9 mouse cellular contexts compared by ENCODE assay signal in genomic region chr2:31690063-31690462, GRCm38 (mm10). TPM values are rescaled to one million over a fixed set of nuclear protein-coding genes. Genes with fewer than 3 reads are reported as not detected.
DNase-seq lines count a peak whose midpoint lies in the region; ATAC-seq and TF ChIP-seq lines count a peak whose summit lies in the region.
"Had no signal": no experiment of that assay in that cellular context is flagged by ENCODE, and none has a peak within 500 bp of the region (broad histone marks: within the 10 kb centered on the region; RNA-seq: fewer than 3 reads in every experiment).

No protein-coding gene starts in this region.

- TF ChIP-seq CTCF in liver, adult 2 months (IDR thresholded peaks at IDR 0.05; ENCODE audit: low read depth, low read length), result no peak

- H3K36me3 ChIP-seq in liver, adult 2 months (ENCODE audit: control insufficient read depth, insufficient read depth, low read length), result peaks cover 5% of the 10 kb centered on the region; the same call in 1 of the 2 replicates
- peaks cover 16% of the 10 kb centered on the region; the same call in 1 of the 2 replicates for H3K36me3 ChIP-seq in embryonic facial prominence, embryonic 14.5 days (ENCODE audit: control insufficient read depth, insufficient read depth, low read length)
- no peaks in the 10 kb centered on the region for H3K36me3 ChIP-seq in limb, embryonic 11.5 days (ENCODE audit: control insufficient read depth, insufficient read depth, low read length)
- no peaks in the 10 kb centered on the region for H3K36me3 ChIP-seq in neural tube, embryonic 14.5 days (ENCODE audit: control insufficient read depth, insufficient read depth, low read length)

- H3K4me1 ChIP-seq in liver, adult 2 months (ENCODE audit: control insufficient read depth, insufficient read depth, low read length), result peaks cover 6% of the 10 kb centered on the region
- H3K4me1 ChIP-seq in embryonic facial prominence, embryonic 14.5 days (ENCODE audit: control insufficient read depth, insufficient read depth, low read length), result peaks cover 11% of the 10 kb centered on the region
- H3K4me1 ChIP-seq in limb, embryonic 11.5 days (ENCODE audit: control insufficient read depth, insufficient read depth, low read length), result peaks cover 12% of the 10 kb centered on the region
- H3K4me1 ChIP-seq in neural tube, embryonic 14.5 days (ENCODE audit: control insufficient read depth, insufficient read depth, low read length), result peaks cover 30% of the 10 kb centered on the region

- no peak for TF ChIP-seq POLR2A in liver, adult 2 months (IDR thresholded peaks at IDR 0.05; ENCODE audit: extremely low read depth, insufficient read depth, low read length)

- H3K27ac ChIP-seq in liver, adult 2 months (replicated peaks; ENCODE audit: insufficient read depth, low read depth, low read length), result no peak overlapping the region
- no peak overlapping the region for H3K27ac ChIP-seq in embryonic facial prominence, embryonic 14.5 days (replicated peaks; ENCODE audit: low read depth, low read length)
- H3K27ac ChIP-seq in limb, embryonic 11.5 days (replicated peaks; ENCODE audit: low read depth, low read length), result no peak overlapping the region
- no peak overlapping the region for H3K27ac ChIP-seq in neural tube, embryonic 14.5 days (ENCODE audit: low read depth, low read length)

- H3K9ac ChIP-seq in liver, adult 2 months (ENCODE audit: low read depth, low read length), result no peak overlapping the region
- 0 out of 2 replicates have a peak overlapping the region, but pooled peaks have one; percentile 92 for H3K9ac ChIP-seq in embryonic facial prominence, embryonic 14.5 days (ENCODE audit: low read depth, low read length)
- no peak overlapping the region for H3K9ac ChIP-seq in limb, embryonic 11.5 days (ENCODE audit: low read length)
- H3K9ac ChIP-seq in neural tube, embryonic 14.5 days (replicated peaks; ENCODE audit: low read depth, low read length), result no peak overlapping the region

- H3K4me2 ChIP-seq in embryonic facial prominence, embryonic 14.5 days (ENCODE audit: low read depth, low read length), result peak overlapping the region; percentile 77
- peak overlapping the region; percentile 72 for H3K4me2 ChIP-seq in limb, embryonic 11.5 days (ENCODE audit: low read depth, severe bottlenecking)
- H3K4me2 ChIP-seq in neural tube, embryonic 14.5 days (ENCODE audit: low read depth, low read length), result peak overlapping the region; percentile 91

- no peaks in the 10 kb centered on the region for H3K9me3 ChIP-seq in embryonic facial prominence, embryonic 14.5 days (ENCODE audit: control insufficient read depth, low read length)
- H3K9me3 ChIP-seq in limb, embryonic 11.5 days (ENCODE audit: control insufficient read depth, low read length), result no peaks in the 10 kb centered on the region
- no peaks in the 10 kb centered on the region for H3K9me3 ChIP-seq in neural tube, embryonic 14.5 days (ENCODE audit: control insufficient read depth, low read length)

- no peaks in the 10 kb centered on the region for H3K27me3 ChIP-seq in liver, adult 2 months (ENCODE audit: control insufficient read depth, insufficient read depth, low read length)
- H3K27me3 ChIP-seq in embryonic facial prominence, embryonic 14.5 days (replicated peaks; ENCODE audit: control insufficient read depth, insufficient read depth, low read length), result no peaks in the 10 kb centered on the region
- H3K27me3 ChIP-seq in limb, embryonic 11.5 days (ENCODE audit: control insufficient read depth, insufficient read depth, low read length), result no peaks in the 10 kb centered on the region
- no peaks in the 10 kb centered on the region for H3K27me3 ChIP-seq in neural tube, embryonic 14.5 days (ENCODE audit: control insufficient read depth, insufficient read depth, low read length)

- H3K79me2 ChIP-seq in liver, adult 2 months (ENCODE audit: control insufficient read depth, insufficient read depth, low read length), result peaks cover 13% of the 10 kb centered on the region; the same call in 1 of the 2 replicates

- peak; percentile 22 for DNase-seq in liver, adult 2 months (ENCODE audit: extremely low read depth, low read depth, low spot score)
- no peak for DNase-seq in liver
- DNase-seq in embryonic facial prominence, embryonic 14.5 days (ENCODE audit: low spot score), result no peak
- no peak for DNase-seq in limb, embryonic 11.5 days (ENCODE audit: low spot score)
- no peak for DNase-seq in cerebellum, postnatal 36 days
- no peak for DNase-seq in frontal cortex, adult 2 months (ENCODE audit: extremely low spot score in 1 of 2, low spot score in 1 of 2)
- no peak for DNase-seq in left cerebral cortex, postnatal 10 days (ENCODE audit: extremely low spot score in 1 of 2, low spot score in 2 of 2)

- ATAC-seq in embryonic facial prominence, embryonic 14.5 days (ENCODE audit: low read depth), result no peak
- ATAC-seq in limb, embryonic 11.5 days (ENCODE audit: insufficient number of reproducible peaks, low FRiP score, low TSS enrichment, low read depth), result no peak
- ATAC-seq in neural tube, embryonic 14.5 days (ENCODE audit: low read depth), result no peak
- ATAC-seq: activated CD4-positive, CD25-positive, alpha-beta regulatory T cell, adult 4 months had no signal

- WGBS in liver, adult 2 months, result 40% methylated on average over 3 of the region's 3 CpGs
- 45% methylated on average over 3 of the region's 3 CpGs for WGBS in embryonic facial prominence, embryonic 14.5 days
- 40% methylated on average over 3 of the region's 3 CpGs for WGBS in limb, embryonic 11.5 days
- WGBS in neural tube, embryonic 14.5 days, result 42% methylated on average over 3 of the region's 3 CpGs

- peak overlapping the region; percentile 26; the same call in 1 of the 2 replicates for H3K4me3 ChIP-seq in liver, adult 2 months (ENCODE audit: insufficient read depth, low read depth, low read length)
- peak overlapping the region; percentile 95 for H3K4me3 ChIP-seq in embryonic facial prominence, embryonic 14.5 days (ENCODE audit: low read depth, low read length)
- peak overlapping the region; percentile 90 for H3K4me3 ChIP-seq in limb, embryonic 11.5 days (ENCODE audit: low read depth, low read length)
- peak overlapping the region; percentile 82 for H3K4me3 ChIP-seq in neural tube, embryonic 14.5 days (ENCODE audit: low read depth, low read length)

- intact Hi-C loops in left cerebral cortex, postnatal 10 days (cut with DNase I), result no loop called here

RNA-seq across cellular contexts. Expression of gene Abl1, which starts 1.9 kb away (rescaled TPM):
- total RNA-seq in liver, adult 2 months (2014; rRNA removed), result 13.0 and 14.1 TPM in 2 replicates
- 11.0 and 13.9 TPM in 2 replicates for polyA plus RNA-seq in liver, adult 2 months (2012; rRNA removed)
- polyA plus RNA-seq in embryonic facial prominence, embryonic 14.5 days (2014; fragmentation: Nextera tagmentation; extraction: Ambion mirVana), result 47.8 and 48.9 TPM in 2 replicates
- 57.7 and 60.7 TPM in 2 replicates for polyA plus RNA-seq in limb, embryonic 11.5 days (2014; fragmentation: Nextera tagmentation; extraction: Ambion mirVana)
- polyA plus RNA-seq in neural tube, embryonic 14.5 days (2014; fragmentation: Nextera tagmentation; extraction: Ambion mirVana), result 14.5 and 20.4 TPM in 2 replicates
- polyA plus RNA-seq in frontal cortex, adult 2 months (2012; rRNA removed), result 35.2 and 39.5 TPM in 2 replicates
- 10 to 100 TPM; 39.7 to 40.5 TPM for total RNA-seq in left cerebral cortex, postnatal 10 days (2021)

RNA-seq across cellular contexts. Expression of gene Exosc2, which starts 19.5 kb away (rescaled TPM):
- 9.8 and 10.4 TPM in 2 replicates for total RNA-seq in liver, adult 2 months (2014; rRNA removed)
- 5.5 and 6.3 TPM in 2 replicates for polyA plus RNA-seq in liver, adult 2 months (2012; rRNA removed)
- 36.8 and 44.2 TPM in 2 replicates for polyA plus RNA-seq in embryonic facial prominence, embryonic 14.5 days (2014; fragmentation: Nextera tagmentation; extraction: Ambion mirVana)
- 86.2 and 91.5 TPM in 2 replicates for polyA plus RNA-seq in limb, embryonic 11.5 days (2014; fragmentation: Nextera tagmentation; extraction: Ambion mirVana)
- 30.4 and 35.9 TPM in 2 replicates for polyA plus RNA-seq in neural tube, embryonic 14.5 days (2014; fragmentation: Nextera tagmentation; extraction: Ambion mirVana)
- polyA plus RNA-seq in frontal cortex, adult 2 months (2012; rRNA removed), result 27.4 and 31.0 TPM in 2 replicates
- 10 to 100 TPM; 24.2 to 26.3 TPM for total RNA-seq in left cerebral cortex, postnatal 10 days (2021)

RNA-seq across cellular contexts. Expression of gene Prdm12, which starts 50.2 kb away (rescaled TPM):
- total RNA-seq in liver, adult 2 months (2014; rRNA removed), result not detected in 2 replicates
- polyA plus RNA-seq in liver, adult 2 months (2012; rRNA removed), result not detected in 2 replicates
- polyA plus RNA-seq in embryonic facial prominence, embryonic 14.5 days (2014; fragmentation: Nextera tagmentation; extraction: Ambion mirVana), result 2.6 TPM in 2 replicates
- 0.07 and 0.09 TPM in 2 replicates for polyA plus RNA-seq in limb, embryonic 11.5 days (2014; fragmentation: Nextera tagmentation; extraction: Ambion mirVana)
- polyA plus RNA-seq in neural tube, embryonic 14.5 days (2014; fragmentation: Nextera tagmentation; extraction: Ambion mirVana), result 1.1 and 16.6 TPM in 2 replicates
- 0.21 and 0.46 TPM in 2 replicates for polyA plus RNA-seq in frontal cortex, adult 2 months (2012; rRNA removed)
- under 1 TPM; 0.36 to 0.54 TPM for total RNA-seq in left cerebral cortex, postnatal 10 days (2021)
- polyA plus RNA-seq: activated CD4-positive, CD25-positive, alpha-beta regulatory T cell, adult 4 months had no signal

Comparison
In these comparisons a context has a peak if more than half of its experiments do, and no peak if none do; other contexts are left out.
1. H3K4me3 ChIP-seq: peak in every context shown above with its lines; median percentile 95 in embryonic facial prominence, embryonic 14.5 days; 90 in limb, embryonic 11.5 days; 82 in neural tube, embryonic 14.5 days; 26 in liver, adult 2 months.